Mouse (Mus musculus): ENCODE measurements around the gene Rec114. TPM values are rescaled to one million over a fixed set of nuclear protein-coding genes. Genes with fewer than 3 reads are reported as not detected.

The Rec114 gene
- polyA plus RNA-seq, 1 experiment from 2014 or later, result 1.7 TPM

GRCm38 (mm10) chr9:58667244-58667643 lies 76.5 kb downstream of the Rec114 start:
- H3K9me3 ChIP-seq (ENCODE audit: control insufficient read depth, low read length), result no peaks in the 10 kb centered on the region
- H3K36me3 ChIP-seq (ENCODE audit: control insufficient read depth, insufficient read depth, low read length), result peaks cover 2% of the 10 kb centered on the region; the same call in 1 of the 2 replicates
- no peaks in the 10 kb centered on the region for H3K4me1 ChIP-seq (ENCODE audit: control insufficient read depth, insufficient read depth, low read length)
- H3K4me2 ChIP-seq (ENCODE audit: low read length), result no peak overlapping the region
- H3K9ac ChIP-seq (replicated peaks; ENCODE audit: low read length), result no peak overlapping the region
- no peaks in the 10 kb centered on the region for H3K27me3 ChIP-seq (ENCODE audit: control insufficient read depth, insufficient read depth, low read length)
- 79% methylated on average over 9 of the region's 9 CpGs for WGBS
- DNase-seq, result no peak
- ATAC-seq (ENCODE audit: low FRiP score, low TSS enrichment), result no peak
- H3K27ac ChIP-seq (replicated peaks; ENCODE audit: low read depth, low read length), result no peak overlapping the region
- no peak overlapping the region for H3K4me3 ChIP-seq (replicated peaks; ENCODE audit: low read depth, low read length)

- peak; percentile 24 for DNase-seq
- no peak overlapping the region for H3K4me3 ChIP-seq (replicated peaks; ENCODE audit: low read depth, low read length)
- no peaks in the 10 kb centered on the region for H3K27me3 ChIP-seq (ENCODE audit: control insufficient read depth, insufficient read depth, low read length)
- no peak overlapping the region for H3K9ac ChIP-seq (replicated peaks; ENCODE audit: low read length)
- no peaks in the 10 kb centered on the region for H3K4me1 ChIP-seq (ENCODE audit: control insufficient read depth, insufficient read depth, low read length)
- H3K4me2 ChIP-seq (ENCODE audit: low read length), result no peak overlapping the region
- WGBS, result 50% methylated on average over 9 of the region's 9 CpGs
- ATAC-seq (ENCODE audit: low FRiP score, low TSS enrichment), result no peak
- H3K36me3 ChIP-seq (ENCODE audit: control insufficient read depth, insufficient read depth, low read length), result peaks cover 8% of the 10 kb centered on the region; the same call in 1 of the 2 replicates
- no peaks in the 10 kb centered on the region for H3K9me3 ChIP-seq (ENCODE audit: control insufficient read depth, low read length)
- no peak overlapping the region for H3K27ac ChIP-seq (replicated peaks; ENCODE audit: low read depth, low read length)
Observed at GRCm38 (mm10) chr9:58666191-58666590, 77.6 kb downstream of the Rec114 start.

GRCm38 (mm10) chr9:58665492-58665891 lies 78.3 kb downstream of the Rec114 start:
- Histone ChIP-seq H3K4me2 (ENCODE audit: low read length) (no peak overlapping the region), H3K9ac (replicated peaks; ENCODE audit: low read length) (no peak overlapping the region), H3K4me1 (ENCODE audit: control insufficient read depth, insufficient read depth, low read length) (no peaks in the 10 kb centered on the region), H3K9me3 (ENCODE audit: control insufficient read depth, low read length) (no peaks in the 10 kb centered on the region), H3K36me3 (ENCODE audit: control insufficient read depth, insufficient read depth, low read length) (peaks cover 8% of the 10 kb centered on the region; the same call in 1 of the 2 replicates), H3K27me3 (ENCODE audit: control insufficient read depth, insufficient read depth, low read length) (no peaks in the 10 kb centered on the region), H3K4me3 (replicated peaks; ENCODE audit: low read depth, low read length) (no peak overlapping the region), H3K27ac (replicated peaks; ENCODE audit: low read depth, low read length) (no peak overlapping the region)
- ATAC-seq (ENCODE audit: low FRiP score, low TSS enrichment) (no peak), DNase-seq (no peak)
- WGBS, result 89% methylated on average over 9 of the region's 9 CpGs

GRCm38 (mm10) chr9:58662791-58663190 lies 81.0 kb downstream of the Rec114 start:
- ATAC-seq (ENCODE audit: low FRiP score, low TSS enrichment) (no peak), DNase-seq (no peak)
- no peak overlapping the region for H3K27ac ChIP-seq (replicated peaks; ENCODE audit: low read depth, low read length)
- no peaks in the 10 kb centered on the region for H3K27me3 ChIP-seq (ENCODE audit: control insufficient read depth, insufficient read depth, low read length)
- H3K4me2 ChIP-seq (ENCODE audit: low read length), result no peak overlapping the region
- 82% methylated on average over 3 of the region's 3 CpGs for WGBS
- no peaks in the 10 kb centered on the region for H3K9me3 ChIP-seq (ENCODE audit: control insufficient read depth, low read length)
- H3K36me3 ChIP-seq (ENCODE audit: control insufficient read depth, insufficient read depth, low read length), result peaks cover 8% of the 10 kb centered on the region; the same call in 1 of the 2 replicates
- H3K9ac ChIP-seq (replicated peaks; ENCODE audit: low read length), result no peak overlapping the region
- no peaks in the 10 kb centered on the region for H3K4me1 ChIP-seq (ENCODE audit: control insufficient read depth, insufficient read depth, low read length)
- no peak overlapping the region for H3K4me3 ChIP-seq (replicated peaks; ENCODE audit: low read depth, low read length)

- no peak for DNase-seq
- Histone ChIP-seq H3K27me3 (ENCODE audit: control insufficient read depth, insufficient read depth, low read length) (no peaks in the 10 kb centered on the region), H3K36me3 (ENCODE audit: control insufficient read depth, insufficient read depth, low read length) (peaks cover 10% of the 10 kb centered on the region), H3K9ac (replicated peaks; ENCODE audit: low read length) (no peak overlapping the region), H3K4me1 (ENCODE audit: control insufficient read depth, insufficient read depth, low read length) (no peaks in the 10 kb centered on the region), H3K9me3 (ENCODE audit: control insufficient read depth, low read length) (no peaks in the 10 kb centered on the region), H3K4me2 (ENCODE audit: low read length) (no peak overlapping the region), H3K4me3 (replicated peaks; ENCODE audit: low read depth, low read length) (no peak overlapping the region), H3K27ac (replicated peaks; ENCODE audit: low read depth, low read length) (no peak overlapping the region)
- no peak for ATAC-seq (ENCODE audit: low FRiP score, low TSS enrichment)
- WGBS, result 88% methylated on average over 4 of the region's 4 CpGs
Observed at GRCm38 (mm10) chr9:58662007-58662406, 81.8 kb downstream of the Rec114 start.

- ATAC-seq (ENCODE audit: low FRiP score, low TSS enrichment), result no peak
- Histone ChIP-seq H3K27ac (replicated peaks; ENCODE audit: low read depth, low read length) (no peak overlapping the region), H3K4me2 (ENCODE audit: low read length) (no peak overlapping the region), H3K27me3 (ENCODE audit: control insufficient read depth, insufficient read depth, low read length) (no peaks in the 10 kb centered on the region), H3K4me1 (ENCODE audit: control insufficient read depth, insufficient read depth, low read length) (no peaks in the 10 kb centered on the region), H3K9ac (replicated peaks; ENCODE audit: low read length) (no peak overlapping the region), H3K36me3 (ENCODE audit: control insufficient read depth, insufficient read depth, low read length) (peaks cover 13% of the 10 kb centered on the region), H3K4me3 (replicated peaks; ENCODE audit: low read depth, low read length) (no peak overlapping the region), H3K9me3 (ENCODE audit: control insufficient read depth, low read length) (no peaks in the 10 kb centered on the region)
- DNase-seq, result no peak
- WGBS, result 93% methylated on average over 3 of the region's 3 CpGs
Observed at GRCm38 (mm10) chr9:58660673-58661072, 83.1 kb downstream of the Rec114 start.

- Histone ChIP-seq H3K9ac (replicated peaks; ENCODE audit: low read length) (no peak overlapping the region), H3K36me3 (ENCODE audit: control insufficient read depth, insufficient read depth, low read length) (peaks cover 13% of the 10 kb centered on the region)
- 87% methylated on average over 9 of the region's 9 CpGs for WGBS
Observed at GRCm38 (mm10) chr9:58659989-58660388, 83.8 kb downstream of the Rec114 start.

GRCm38 (mm10) chr9:58659331-58659730 lies 84.4 kb downstream of the Rec114 start:
- ATAC-seq (ENCODE audit: low FRiP score, low TSS enrichment) (no peak), DNase-seq (no peak)
- no peaks in the 10 kb centered on the region for H3K27me3 ChIP-seq (ENCODE audit: control insufficient read depth, insufficient read depth, low read length)
- WGBS, result 88% methylated on average over 3 of the region's 3 CpGs
- H3K27ac ChIP-seq (replicated peaks; ENCODE audit: low read depth, low read length), result no peak overlapping the region
- no peak overlapping the region for H3K4me2 ChIP-seq (ENCODE audit: low read length)
- H3K9me3 ChIP-seq (ENCODE audit: control insufficient read depth, low read length), result no peaks in the 10 kb centered on the region
- H3K4me3 ChIP-seq (replicated peaks; ENCODE audit: low read depth, low read length), result no peak overlapping the region
- no peak overlapping the region for H3K9ac ChIP-seq (replicated peaks; ENCODE audit: low read length)
- no peaks in the 10 kb centered on the region for H3K4me1 ChIP-seq (ENCODE audit: control insufficient read depth, insufficient read depth, low read length)
- H3K36me3 ChIP-seq (ENCODE audit: control insufficient read depth, insufficient read depth, low read length), result peaks cover 18% of the 10 kb centered on the region

More at GRCm38 (mm10) chr9:58659989-58660388, 83.8 kb downstream of the Rec114 start:
- Histone ChIP-seq H3K27me3 (ENCODE audit: control insufficient read depth, insufficient read depth, low read length) (no peaks in the 10 kb centered on the region), H3K9me3 (ENCODE audit: control insufficient read depth, low read length) (no peaks in the 10 kb centered on the region), H3K4me3 (replicated peaks; ENCODE audit: low read depth, low read length) (no peak overlapping the region), H3K4me2 (ENCODE audit: low read length) (no peak overlapping the region), H3K27ac (replicated peaks; ENCODE audit: low read depth, low read length) (no peak overlapping the region), H3K4me1 (ENCODE audit: control insufficient read depth, insufficient read depth, low read length) (no peaks in the 10 kb centered on the region)
- DNase-seq, result no peak
- ATAC-seq (ENCODE audit: low FRiP score, low TSS enrichment), result no peak

GRCm38 (mm10) chr9:58658596-58659309 lies 85.0 kb downstream of the Rec114 start:
- H3K4me1 ChIP-seq (ENCODE audit: control insufficient read depth, insufficient read depth, low read length), result no peaks in the 10 kb centered on the region
- H3K27ac ChIP-seq (replicated peaks; ENCODE audit: low read depth, low read length), result no peak overlapping the region
- H3K27me3 ChIP-seq (ENCODE audit: control insufficient read depth, insufficient read depth, low read length), result no peaks in the 10 kb centered on the region
- DNase-seq (no peak), ATAC-seq (ENCODE audit: low FRiP score, low TSS enrichment) (no peak)
- no peak overlapping the region for H3K4me3 ChIP-seq (replicated peaks; ENCODE audit: low read depth, low read length)
- peaks cover 18% of the 10 kb centered on the region for H3K36me3 ChIP-seq (ENCODE audit: control insufficient read depth, insufficient read depth, low read length)
- 92% methylated on average over 4 of the region's 4 CpGs for WGBS
- no peak overlapping the region for H3K4me2 ChIP-seq (ENCODE audit: low read length)
- H3K9ac ChIP-seq (replicated peaks; ENCODE audit: low read length), result no peak overlapping the region
- no peaks in the 10 kb centered on the region for H3K9me3 ChIP-seq (ENCODE audit: control insufficient read depth, low read length)
